Mouse (Mus musculus): ENCODE measurements around the gene Slc7a5.

- no peak for TF ChIP-seq POLR2A (IDR thresholded peaks at IDR 0.05; ENCODE audit: low read depth, low read length)
- TF ChIP-seq CTCF (conservative IDR thresholded peaks at IDR 0.05; ENCODE audit: insufficient read depth, insufficient read length, low read depth, low read length): no peak
Measured at GRCm38 (mm10) chr8:121905420-121905819, 2.1 kb downstream of the Slc7a5 start.
